Mouse (Mus musculus) embryo, embryonic 11 days (tissue): ENCODE measurements around the gene Phf10.
"Not testable (repeated sequence)": the region's sequence is repeated elsewhere in the genome, so short reads cannot be mapped to it uniquely, and the experiment has no call there.

ENCODE experiments used
- DNase-seq: peaks from one replicate; pipeline ENCODE4 v3.0.0-alpha.2; 2015

Phf10 gene

DNA sequence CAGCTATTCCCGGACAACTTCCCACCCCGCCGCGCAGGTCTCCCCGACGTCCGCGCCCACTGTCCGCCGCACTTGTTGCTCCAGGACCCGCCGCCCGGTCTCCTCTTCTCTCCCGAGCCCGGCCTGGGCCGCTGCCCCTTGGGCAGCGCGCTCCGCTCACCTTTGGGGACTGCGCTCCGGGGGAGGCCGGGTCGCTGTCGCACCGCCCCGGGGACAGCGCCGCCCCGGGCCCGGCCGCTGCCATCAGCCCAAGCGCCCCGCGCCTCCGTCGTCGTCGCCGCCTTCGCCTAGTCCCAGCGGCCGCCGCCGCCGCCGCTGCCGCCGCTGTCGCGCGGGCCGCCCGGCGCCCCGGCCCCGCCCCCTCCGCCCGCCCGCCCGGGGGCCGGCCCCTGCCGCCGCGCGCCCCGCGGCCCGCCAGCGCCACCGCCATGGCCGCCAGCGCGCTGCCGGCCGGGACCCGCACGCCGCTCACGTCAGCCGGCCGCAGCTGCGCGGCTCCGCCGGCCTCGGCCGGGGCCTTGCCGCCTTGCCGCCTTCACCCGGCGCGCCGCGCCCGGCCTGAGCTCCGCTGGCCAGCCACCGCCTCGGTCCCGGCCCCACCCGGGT, at the start of gene Phf10:
Gene Phf10 (minus strand): TSS at position 323 of the 606 bp plus-strand sequence.
- DNase-seq: peak; percentile 53

DNA sequence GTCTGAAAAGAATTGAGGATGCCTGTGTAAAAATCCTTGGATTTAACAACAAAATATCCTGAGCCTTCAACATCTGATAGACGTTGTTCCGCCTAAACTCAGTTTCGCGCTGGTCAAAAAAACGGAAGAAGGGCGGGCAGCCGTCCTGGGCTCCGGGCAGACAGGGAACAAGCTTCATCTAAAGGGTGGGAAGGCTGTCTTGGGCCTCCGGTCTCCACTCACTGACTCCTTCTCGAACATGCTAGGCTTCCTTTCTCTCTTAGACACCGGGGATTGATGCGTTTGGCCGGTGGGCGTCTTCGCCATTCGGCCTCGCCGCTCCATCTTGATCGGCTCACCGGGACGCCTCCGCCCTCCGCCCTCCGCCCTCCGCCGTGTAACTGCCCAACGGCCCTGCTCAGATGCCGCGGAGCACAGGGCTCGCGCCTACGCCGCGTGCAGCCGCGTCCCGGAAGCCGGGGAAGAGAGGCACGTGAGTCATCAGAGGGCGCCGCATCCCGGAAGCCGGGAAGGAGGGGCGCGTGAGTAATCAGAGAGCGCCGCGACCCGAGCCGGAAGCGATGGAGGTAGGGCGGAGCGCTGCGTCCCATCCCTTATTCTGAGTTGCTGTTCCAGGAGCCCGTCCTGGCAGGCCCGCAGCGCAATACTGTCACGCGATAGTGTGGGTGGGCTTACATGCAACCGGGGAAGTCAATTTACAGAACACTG, 48.8 kb upstream of the Phf10 start, which contains the start of gene Gm3435:
Gene Gm3435 (plus strand): TSS at position 471 of the 708 bp plus-strand sequence.
- DNase-seq: not testable (repeated sequence)

DNA sequence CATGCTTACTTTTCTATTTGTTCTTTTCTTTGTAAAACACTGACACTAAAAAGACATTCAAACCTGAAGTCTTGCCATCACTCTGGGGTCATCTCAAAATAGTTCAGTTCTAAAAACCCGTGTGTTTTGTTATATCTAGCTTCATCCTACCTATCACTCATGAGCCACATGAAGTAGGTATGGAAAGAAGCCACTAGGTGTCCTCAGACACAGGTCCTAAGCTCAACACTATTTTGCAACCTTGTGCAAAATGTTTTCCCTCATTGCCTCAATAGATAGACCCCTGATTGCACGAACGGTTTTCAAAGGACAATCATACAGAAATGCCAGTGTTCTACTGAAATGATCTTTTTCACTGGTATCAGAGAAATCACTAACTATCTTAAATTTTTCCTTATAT, 48.0 kb upstream of the Phf10 start:
- DNase-seq: not testable (repeated sequence)

DNA sequence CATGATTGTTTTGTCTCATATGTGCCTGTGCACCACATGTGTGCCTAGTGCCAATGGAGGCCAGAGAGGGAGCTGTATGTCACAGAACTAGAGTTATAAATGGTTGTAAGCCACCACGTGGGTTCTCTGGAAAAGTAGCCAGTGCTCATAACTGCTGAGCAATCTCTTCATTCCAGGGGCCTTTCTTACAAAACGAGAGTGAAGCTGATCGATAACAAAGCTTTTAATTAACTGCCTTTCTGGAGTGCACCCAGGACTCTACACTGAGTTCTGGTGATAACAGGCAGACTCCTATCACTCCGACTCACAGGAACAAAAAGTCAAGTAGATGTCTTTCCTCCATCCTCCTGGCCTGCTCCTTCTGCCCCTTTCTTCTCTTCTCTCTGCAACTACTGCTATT, 39.0 kb upstream of the Phf10 start:
- not testable (repeated sequence) for DNase-seq

DNA sequence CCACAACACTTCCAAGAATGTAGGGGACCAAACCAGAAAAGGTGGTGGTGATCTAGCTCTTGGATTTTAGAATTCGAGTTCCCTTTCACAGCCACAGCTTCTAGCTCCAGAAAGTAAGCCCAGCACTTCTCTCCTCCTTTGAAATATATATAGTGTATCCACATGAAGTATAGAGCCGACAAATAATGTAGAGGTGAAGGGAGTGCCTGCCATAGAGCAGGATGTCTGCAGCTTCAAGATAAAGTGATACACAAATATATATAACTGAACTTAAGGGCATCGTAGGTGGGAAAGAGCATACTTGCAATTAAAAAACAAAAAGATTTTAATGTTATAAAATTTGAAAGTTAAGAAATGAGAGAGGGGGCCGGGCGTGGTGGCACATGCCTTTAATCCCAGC, 33.1 kb upstream of the Phf10 start:
- DNase-seq: not testable (repeated sequence)

DNA sequence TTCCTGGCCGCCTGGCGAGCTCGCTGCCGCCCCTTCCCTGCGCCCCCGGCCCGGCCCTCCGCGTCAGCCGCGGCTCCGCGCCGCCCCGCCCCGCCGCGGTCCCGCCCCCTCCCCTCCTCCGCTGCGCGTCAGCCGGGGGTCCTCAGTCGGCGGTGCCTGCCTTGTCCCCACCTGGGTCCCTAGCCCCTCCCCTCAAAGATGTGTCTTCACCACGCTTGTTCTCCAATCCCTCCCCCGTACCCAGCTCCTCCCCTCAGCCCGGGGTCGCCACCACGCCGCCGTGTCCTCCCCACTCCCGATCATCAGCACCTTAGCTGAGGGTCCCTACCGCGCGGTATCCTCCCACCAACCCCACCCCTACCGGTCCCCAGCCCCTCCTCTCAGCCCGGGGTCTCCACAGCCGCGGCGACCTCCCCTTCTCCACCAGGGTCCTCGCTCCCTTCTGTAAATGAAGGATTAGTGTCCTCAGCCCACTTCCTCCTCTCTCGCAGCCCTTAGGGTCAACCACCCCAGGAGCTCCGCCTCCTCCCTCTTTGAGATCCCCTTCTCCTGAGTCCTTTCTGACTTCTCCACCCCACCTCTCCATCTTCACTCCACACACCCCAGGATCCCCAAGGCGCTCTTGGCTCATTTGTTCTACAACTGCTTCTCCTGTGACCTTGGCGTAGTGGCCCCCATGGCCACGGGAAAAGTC, 32.2 kb upstream of the Phf10 start:
- DNase-seq: not testable (repeated sequence)

DNA sequence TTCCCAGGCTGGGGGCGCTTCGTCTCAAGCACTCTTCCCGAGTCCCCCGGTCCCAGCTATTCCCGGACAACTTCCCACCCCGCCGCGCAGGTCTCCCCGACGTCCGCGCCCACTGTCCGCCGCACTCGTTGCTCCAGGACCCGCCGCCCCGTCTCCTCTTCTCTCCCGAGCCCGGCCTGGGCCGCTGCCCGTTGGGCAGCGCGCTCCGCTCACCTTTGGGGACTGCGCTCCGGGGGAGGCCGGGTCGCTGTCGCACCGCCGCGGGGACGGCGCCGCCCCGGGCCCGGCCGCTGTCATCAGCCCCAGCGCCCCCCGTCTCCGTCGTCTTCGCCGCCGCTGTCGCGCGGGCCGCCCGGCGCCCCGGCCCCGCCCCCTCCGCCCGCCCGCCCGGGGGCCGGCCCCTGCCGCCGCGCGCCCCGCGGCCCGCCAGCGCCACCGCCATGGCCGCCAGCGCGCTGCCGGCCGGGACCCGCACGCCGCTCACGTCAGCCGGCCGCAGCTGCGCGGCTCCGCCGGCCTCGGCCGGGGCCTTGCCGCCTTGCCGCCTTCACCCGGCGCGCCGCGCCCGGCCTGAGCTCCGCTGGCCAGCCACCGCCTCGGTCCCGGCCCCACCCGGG, 31.6 kb upstream of the Phf10 start:
- DNase-seq: not testable (repeated sequence)

DNA sequence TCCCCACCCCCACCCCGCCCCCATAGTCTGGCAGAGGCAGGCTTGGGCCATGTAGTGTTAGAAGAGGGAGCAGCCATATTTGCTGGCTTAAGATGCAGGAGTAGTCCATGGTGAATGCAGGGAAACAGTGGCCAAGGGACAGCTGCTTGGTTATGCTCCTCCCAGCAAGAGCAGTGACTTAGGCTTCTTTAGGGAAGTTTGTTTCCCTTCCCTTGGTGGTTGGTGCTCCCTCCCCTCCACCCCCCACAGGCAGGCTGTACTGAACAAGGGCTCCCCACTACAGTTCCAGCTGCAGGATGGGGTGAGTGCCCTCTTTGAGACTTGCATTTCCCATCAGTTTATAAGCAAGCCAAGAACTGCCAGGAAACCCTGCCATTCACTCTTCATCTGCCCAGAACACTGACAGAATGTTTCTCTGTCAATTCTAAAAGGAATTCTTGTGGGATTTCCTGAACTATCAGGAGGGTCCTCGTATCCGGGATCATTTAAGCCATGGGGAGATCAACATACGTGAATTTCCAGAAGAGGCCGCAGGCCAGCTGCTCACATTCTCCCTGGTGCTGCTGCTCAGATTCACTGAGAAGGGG, 29.1 kb upstream of the Phf10 start:
- not testable (repeated sequence) for DNase-seq

DNA sequence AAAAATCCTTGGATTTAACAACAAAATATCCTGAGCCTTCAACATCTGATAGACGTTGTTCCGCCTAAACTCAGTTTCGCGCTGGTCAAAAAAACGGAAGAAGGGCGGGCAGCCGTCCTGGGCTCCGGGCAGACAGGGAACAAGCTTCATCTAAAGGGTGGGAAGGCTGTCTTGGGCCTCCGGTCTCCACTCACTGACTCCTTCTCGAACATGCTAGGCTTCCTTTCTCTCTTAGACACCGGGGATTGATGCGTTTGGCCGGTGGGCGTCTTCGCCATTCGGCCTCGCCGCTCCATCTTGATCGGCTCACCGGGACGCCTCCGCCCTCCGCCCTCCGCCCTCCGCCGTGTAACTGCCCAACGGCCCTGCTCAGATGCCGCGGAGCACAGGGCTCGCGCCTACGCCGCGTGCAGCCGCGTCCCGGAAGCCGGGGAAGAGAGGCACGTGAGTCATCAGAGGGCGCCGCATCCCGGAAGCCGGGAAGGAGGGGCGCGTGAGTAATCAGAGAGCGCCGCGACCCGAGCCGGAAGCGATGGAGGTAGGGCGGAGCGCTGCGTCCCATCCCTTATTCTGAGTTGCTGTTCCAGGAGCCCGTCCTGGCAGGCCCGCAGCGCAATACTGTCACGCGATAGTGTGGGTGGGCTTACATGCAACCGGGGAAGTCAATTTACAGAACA, 17.4 kb upstream of the Phf10 start, which contains the start of the genes 9030025P20Rik and Gm3417:
Gene 9030025P20Rik (plus strand): TSS at position 107 of the 677 bp plus-strand sequence.
Gene Gm3417 (minus strand): TSS at position 429 of the 677 bp plus-strand sequence.
- not testable (repeated sequence) for DNase-seq

DNA sequence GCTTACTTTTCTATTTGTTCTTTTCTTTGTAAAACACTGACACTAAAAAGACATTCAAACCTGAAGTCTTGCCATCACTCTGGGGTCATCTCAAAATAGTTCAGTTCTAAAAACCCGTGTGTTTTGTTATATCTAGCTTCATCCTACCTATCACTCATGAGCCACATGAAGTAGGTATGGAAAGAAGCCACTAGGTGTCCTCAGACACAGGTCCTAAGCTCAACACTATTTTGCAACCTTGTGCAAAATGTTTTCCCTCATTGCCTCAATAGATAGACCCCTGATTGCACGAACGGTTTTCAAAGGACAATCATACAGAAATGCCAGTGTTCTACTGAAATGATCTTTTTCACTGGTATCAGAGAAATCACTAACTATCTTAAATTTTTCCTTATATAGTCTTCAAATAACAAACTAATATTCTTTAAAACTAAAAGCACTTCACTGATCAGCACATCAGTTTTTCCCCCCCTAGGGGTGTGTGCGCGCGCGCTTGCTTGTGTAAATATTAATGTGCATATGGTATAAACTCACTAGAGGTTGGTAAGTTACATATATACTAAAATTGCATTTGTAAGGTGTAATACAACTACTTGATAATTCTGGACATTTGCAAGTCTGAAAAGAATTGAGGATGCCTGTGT, 16.8 kb upstream of the Phf10 start:
- not testable (repeated sequence) for DNase-seq

DNA sequence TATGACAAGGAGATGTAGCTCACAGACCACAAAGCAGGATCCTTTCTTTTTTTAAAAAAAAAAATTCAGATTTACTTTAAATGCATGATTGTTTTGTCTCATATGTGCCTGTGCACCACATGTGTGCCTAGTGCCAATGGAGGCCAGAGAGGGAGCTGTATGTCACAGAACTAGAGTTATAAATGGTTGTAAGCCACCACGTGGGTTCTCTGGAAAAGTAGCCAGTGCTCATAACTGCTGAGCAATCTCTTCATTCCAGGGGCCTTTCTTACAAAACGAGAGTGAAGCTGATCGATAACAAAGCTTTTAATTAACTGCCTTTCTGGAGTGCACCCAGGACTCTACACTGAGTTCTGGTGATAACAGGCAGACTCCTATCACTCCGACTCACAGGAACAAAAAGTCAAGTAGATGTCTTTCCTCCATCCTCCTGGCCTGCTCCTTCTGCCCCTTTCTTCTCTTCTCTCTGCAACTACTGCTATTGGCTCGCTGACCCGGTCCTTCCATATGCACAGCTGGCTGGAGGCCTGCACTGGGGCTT, 7.4 kb upstream of the Phf10 start:
- DNase-seq: not testable (repeated sequence)

DNA sequence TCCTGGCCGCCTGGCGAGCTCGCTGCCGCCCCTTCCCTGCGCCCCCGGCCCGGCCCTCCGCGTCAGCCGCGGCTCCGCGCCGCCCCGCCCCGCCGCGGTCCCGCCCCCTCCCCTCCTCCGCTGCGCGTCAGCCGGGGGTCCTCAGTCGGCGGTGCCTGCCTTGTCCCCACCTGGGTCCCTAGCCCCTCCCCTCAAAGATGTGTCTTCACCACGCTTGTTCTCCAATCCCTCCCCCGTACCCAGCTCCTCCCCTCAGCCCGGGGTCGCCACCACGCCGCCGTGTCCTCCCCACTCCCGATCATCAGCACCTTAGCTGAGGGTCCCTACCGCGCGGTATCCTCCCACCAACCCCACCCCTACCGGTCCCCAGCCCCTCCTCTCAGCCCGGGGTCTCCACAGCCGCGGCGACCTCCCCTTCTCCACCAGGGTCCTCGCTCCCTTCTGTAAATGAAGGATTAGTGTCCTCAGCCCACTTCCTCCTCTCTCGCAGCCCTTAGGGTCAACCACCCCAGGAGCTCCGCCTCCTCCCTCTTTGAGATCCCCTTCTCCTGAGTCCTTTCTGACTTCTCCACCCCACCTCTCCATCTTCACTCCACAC, 583 bp upstream of the Phf10 start:
- not testable (repeated sequence) for DNase-seq

DNA sequence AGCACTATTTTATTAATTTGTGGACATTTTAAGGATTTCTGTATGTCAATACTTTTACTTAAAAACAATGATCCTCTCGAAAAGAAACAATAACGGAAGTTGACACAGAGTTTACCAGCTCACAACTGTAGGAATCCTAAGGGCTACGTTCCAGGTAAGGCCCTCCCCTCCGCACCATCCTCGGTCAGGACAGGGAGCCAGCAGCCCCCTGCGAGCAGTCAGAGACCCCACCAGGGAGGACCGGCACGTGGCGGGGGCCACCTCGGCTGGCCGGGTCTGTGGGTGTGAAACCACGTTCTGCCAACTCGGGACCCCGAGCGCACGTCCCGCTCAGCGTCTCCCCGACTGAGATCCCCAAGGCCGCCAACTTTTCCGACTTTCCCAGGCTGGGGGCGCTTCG, 553 bp downstream of the Phf10 start:
- DNase-seq: peak; percentile 34

DNA sequence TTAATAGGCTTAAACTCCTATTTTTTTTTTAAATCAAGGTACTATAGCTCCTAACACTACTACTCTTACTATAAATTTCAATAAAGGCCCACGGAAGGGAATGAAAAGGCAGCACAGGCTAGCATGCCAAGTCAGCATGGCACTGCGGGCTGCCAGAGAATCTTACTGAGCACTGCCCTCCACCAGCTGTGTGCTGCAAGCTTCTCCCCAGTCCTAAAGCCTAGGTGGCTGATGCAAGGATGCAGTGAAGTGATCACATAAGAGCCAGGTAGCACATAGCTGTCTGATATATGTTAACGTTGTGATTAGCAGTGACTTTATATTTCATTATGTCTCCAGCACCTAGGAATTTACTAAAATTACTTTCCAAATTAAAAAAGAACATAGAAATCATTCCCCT, 1.1 kb downstream of the Phf10 start:
- DNase-seq: peak; percentile 4

DNA sequence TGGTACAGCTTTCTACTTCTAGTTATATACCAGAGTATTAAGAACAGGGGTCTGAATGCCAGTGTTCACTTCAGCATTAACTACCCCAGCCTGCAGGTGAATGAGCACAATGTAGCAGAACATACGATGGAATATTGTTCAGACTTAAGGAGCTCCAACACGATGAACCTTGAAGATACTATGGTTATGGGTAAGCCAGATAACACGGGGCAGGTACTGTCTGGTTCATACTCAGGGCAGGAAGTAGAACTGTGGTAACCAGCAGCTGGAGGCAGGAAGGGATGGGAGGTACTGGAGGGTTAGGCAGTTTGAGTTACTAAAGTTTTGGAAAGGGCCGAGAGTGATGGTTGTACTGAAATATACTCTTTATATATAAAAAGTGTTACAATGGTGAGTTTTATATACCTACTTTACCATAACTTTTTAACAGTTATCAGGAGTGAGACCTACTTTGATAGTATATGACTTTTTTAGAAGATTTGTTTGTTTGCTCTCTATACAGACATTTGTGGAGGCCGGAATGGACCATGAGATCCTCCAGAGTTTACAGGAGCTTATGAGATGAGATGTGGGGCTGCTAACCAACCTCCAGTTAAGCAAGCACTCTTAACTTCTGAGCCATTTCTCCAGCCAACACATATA, 2.3 kb downstream of the Phf10 start:
- no peak for DNase-seq

DNA sequence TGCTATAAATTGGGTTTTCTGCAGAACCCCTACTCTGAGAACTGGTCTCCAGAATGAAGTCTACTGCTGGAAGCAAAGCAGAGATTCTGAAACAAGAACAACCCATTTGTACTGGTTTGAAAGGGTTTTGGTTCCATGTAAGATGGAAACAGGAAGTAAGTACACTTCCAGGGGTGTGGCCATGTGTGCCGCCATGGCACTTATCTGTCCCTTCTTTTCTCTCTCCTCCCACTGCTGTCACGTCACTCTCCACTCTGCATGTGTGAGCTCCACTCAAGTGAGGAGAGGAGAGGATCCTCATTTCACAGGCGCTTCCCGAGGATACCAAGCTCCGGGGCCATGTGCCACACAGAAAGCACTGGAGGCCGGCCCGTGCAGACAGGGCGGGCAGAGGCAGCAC, 7.6 kb downstream of the Phf10 start:
- DNase-seq: no peak

DNA sequence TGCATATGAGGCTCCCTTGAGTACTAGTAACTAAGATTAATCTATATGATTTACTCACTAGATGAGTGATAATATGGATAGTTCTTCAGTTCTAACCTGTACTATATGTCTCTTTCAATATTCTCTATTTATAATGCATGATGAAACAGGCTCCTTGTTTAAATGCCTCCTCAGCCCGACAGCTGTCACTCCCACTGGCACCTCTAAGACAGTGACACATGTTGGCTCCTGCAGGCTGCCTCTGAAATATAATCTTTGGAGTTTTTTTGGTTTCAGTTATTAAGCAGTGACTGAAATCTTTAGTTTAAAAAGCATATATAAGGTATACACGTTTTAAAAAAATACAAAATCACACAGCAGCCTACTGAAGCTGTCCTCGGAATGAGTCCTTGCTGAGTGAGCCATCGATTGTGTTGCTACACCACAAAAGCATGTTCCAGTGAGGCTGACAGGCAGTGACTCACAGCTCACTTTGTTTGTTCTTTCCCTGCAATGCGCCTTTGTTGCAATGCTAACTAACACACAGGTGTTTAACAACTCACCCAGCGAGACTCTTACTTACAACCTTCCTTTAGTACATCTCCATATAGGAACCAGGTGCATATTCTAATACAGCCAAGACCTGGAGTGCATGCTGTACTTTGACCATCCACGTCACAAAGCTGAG, 11.8 kb downstream of the Phf10 start:
- no peak for DNase-seq

DNA sequence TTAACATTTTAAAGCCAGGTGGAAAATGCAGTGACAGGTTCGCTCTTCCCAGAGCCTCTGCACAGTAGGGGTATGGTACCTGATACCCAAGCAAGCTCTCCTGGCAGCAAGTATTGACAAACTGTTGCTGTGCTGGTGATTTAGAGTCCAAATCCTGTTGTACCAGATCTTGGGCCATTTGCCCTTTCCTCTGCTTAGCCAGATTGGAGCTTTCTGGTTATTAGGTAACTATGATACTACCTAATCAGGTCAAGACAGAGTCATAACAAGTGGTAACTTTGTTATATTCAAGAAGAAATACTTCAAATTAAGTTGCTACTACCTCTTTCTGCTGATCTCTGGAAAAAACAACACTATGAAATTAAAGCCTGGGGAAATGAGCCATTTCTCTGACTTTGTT, 16.5 kb downstream of the Phf10 start:
- no peak for DNase-seq

DNA sequence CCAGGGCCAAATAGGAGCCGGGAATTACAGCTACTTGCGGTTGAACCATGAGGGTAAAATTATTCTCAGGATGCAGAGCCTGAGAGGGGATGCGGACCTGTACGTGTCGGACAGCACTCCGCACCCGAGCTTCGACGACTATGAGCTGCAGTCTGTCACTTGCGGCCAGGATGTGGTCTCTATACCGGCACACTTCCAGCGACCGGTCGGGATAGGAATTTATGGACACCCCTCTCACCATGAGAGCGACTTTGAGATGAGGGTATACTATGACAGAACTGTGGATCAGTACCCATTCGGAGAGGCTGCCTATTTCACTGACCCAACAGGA, 17.4 kb downstream of the Phf10 start:
- DNase-seq: no peak
